Mouse (Mus musculus) liver, embryonic 16.5 days (tissue): ENCODE measurements around the gene Fut4. TPM values are rescaled to one million over a fixed set of nuclear protein-coding genes. Genes with fewer than 3 reads are reported as not detected.

Experiments
- ATAC-seq: fragments of 200-750 bp; cut with Nextera tagmentation; 2 replicates; pipeline ENCODE4 v1.8.0; 2017; ENCODE audit warnings: low read depth, mild to moderate bottlenecking, moderate number of reproducible peaks, moderate library complexity
- H3K27ac ChIP-seq: fragments of 300-500 bp; sonication (generic); 2 replicates; pipeline ENCODE4 v1.5.1; 2014; ENCODE audit warnings: mild to moderate bottlenecking, low read length
- H3K27me3 ChIP-seq: fragments of 300-500 bp; sonication (generic); 2 replicates; pipeline ENCODE4 v1.6.1; 2014; ENCODE audit warnings: low read depth, low read length, mixed read lengths; ENCODE audit not compliant: control insufficient read depth, insufficient read depth
- H3K36me3 ChIP-seq: fragments of 300-500 bp; sonication (generic); 2 replicates; pipeline ENCODE4 v1.6.1; 2014; ENCODE audit warnings: mild to moderate bottlenecking; ENCODE audit not compliant: control insufficient read depth, insufficient read depth
- H3K4me1 ChIP-seq: fragments of 300-500 bp; sonication (generic); 2 replicates; pipeline ENCODE4 v1.6.1; 2014; ENCODE audit warnings: low read depth, low read length, mixed read lengths; ENCODE audit not compliant: control insufficient read depth
- H3K4me2 ChIP-seq: fragments of 300-500 bp; sonication (generic); 2 replicates; pipeline ENCODE4 v1.6.1; 2014; ENCODE audit warnings: low read depth, low read length, mixed read lengths
- H3K4me3 ChIP-seq: fragments of 300-500 bp; sonication (generic); 2 replicates; pipeline ENCODE4 v1.5.1; 2014; ENCODE audit warnings: low read depth, mild to moderate bottlenecking, low read length
- H3K9ac ChIP-seq: fragments of 300-500 bp; sonication (generic); 2 replicates; pipeline ENCODE4 v1.6.1; 2014; ENCODE audit warnings: low read depth, low read length
- H3K9me3 ChIP-seq: fragments of 300-500 bp; sonication (generic); replicated peaks from 2 replicates; pipeline ENCODE4 v1.6.1; 2016; ENCODE audit warnings: low read length; ENCODE audit not compliant: control insufficient read depth
- WGBS: fragments of 180-500 bp; shearing (Covaris S2); extraction: QIAGEN DNeasy Blood & Tissue Kit; methylation state at CpG from one replicate; pipeline ENCODE4 v1.1.7; 2014; ENCODE audit not compliant: insufficient replicate concordance; 5-methylcytosine and 5-hydroxymethylcytosine counted together
- polyA plus RNA-seq: library from polyadenylated mRNA; unstranded; fragments of >200 nt; fragmentation: Nextera tagmentation; extraction: Ambion mirVana; gene quantifications from 2 replicates; pipeline ENCODE4 v1.2.1, GENCODE M21; 2015

Fut4 gene
- polyA plus RNA-seq, 1 experiment from 2014 or later, result 0.55 TPM

GRCm38 (mm10) chr9:14764765-14765164, 12.6 kb upstream of the Fut4 start:
- H3K9ac ChIP-seq, result no peak overlapping the region
- no peaks in the 10 kb centered on the region for H3K9me3 ChIP-seq
- H3K4me1 ChIP-seq, result no peaks in the 10 kb centered on the region
- no peak overlapping the region for H3K27ac ChIP-seq
- no peak overlapping the region for H3K4me2 ChIP-seq
- no peaks in the 10 kb centered on the region; the same call in 1 of the 2 replicates for H3K27me3 ChIP-seq
- WGBS, result 14% methylated on average over 7 of the region's 7 CpGs
- ATAC-seq, result no peak
- H3K36me3 ChIP-seq, result no peaks in the 10 kb centered on the region
- no peak overlapping the region for H3K4me3 ChIP-seq

GRCm38 (mm10) chr9:14759261-14759660, 7.1 kb upstream of the Fut4 start:
- no peak for ATAC-seq
- H3K9me3 ChIP-seq, result no peaks in the 10 kb centered on the region
- no peak overlapping the region for H3K4me2 ChIP-seq
- H3K4me1 ChIP-seq, result no peaks in the 10 kb centered on the region
- H3K36me3 ChIP-seq, result no peaks in the 10 kb centered on the region
- no peak overlapping the region for H3K4me3 ChIP-seq
- no peaks in the 10 kb centered on the region for H3K27me3 ChIP-seq
- H3K27ac ChIP-seq, result no peak overlapping the region
- no peak overlapping the region for H3K9ac ChIP-seq

DNA sequence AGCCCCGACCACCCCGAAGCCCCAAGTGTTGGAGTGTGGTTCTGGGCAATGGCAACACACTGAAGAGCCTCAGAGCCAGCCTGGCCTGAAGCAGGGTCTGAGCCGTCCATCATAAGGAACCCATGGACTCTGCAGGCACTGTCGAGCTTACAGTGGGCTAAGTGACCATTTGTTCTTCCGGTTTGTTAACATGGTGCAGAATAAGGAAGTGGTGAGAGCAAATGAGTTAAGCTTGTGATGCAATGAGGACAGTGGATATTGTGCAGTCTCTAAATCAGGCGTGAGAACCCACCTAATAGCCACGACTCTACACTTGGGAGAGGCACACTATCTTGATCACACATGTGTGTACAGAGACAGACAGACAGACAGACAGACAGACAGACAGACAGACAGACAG, 6.4 kb upstream of the Fut4 start:
- H3K36me3 ChIP-seq, result no peaks in the 10 kb centered on the region
- ATAC-seq, result peak; percentile 19; the same call in 1 of the 2 replicates

GRCm38 (mm10) chr9:14754469-14754868, 2.3 kb upstream of the Fut4 start:
- 57% methylated on average over 3 of the region's 3 CpGs for WGBS
- ATAC-seq, result no peak
- Histone ChIP-seq H3K27me3 (peaks cover 11% of the 10 kb centered on the region; the same call in 1 of the 2 replicates), H3K4me1 (no peaks in the 10 kb centered on the region), H3K36me3 (no peaks in the 10 kb centered on the region), H3K4me3 (no peak overlapping the region), H3K4me2 (no peak overlapping the region), H3K9me3 (no peaks in the 10 kb centered on the region), H3K9ac (no peak overlapping the region), H3K27ac (no peak overlapping the region)

More for the DNA sequence above, 6.4 kb upstream of the Fut4 start:
- WGBS, result 21% methylated on average over 7 of the region's 7 CpGs
- Histone ChIP-seq H3K27ac (no peak overlapping the region), H3K9ac (no peak overlapping the region), H3K27me3 (no peaks in the 10 kb centered on the region), H3K4me2 (no peak overlapping the region), H3K9me3 (no peaks in the 10 kb centered on the region), H3K4me1 (no peaks in the 10 kb centered on the region), H3K4me3 (no peak overlapping the region)

- H3K9me3 ChIP-seq, result no peaks in the 10 kb centered on the region
- H3K4me3 ChIP-seq, result no peak overlapping the region
- no peak overlapping the region for H3K9ac ChIP-seq
- ATAC-seq, result no peak
- H3K36me3 ChIP-seq, result no peaks in the 10 kb centered on the region
- H3K27me3 ChIP-seq, result peaks cover 11% of the 10 kb centered on the region; the same call in 1 of the 2 replicates
- no peaks in the 10 kb centered on the region for H3K4me1 ChIP-seq
- H3K27ac ChIP-seq, result no peak overlapping the region
- no peak overlapping the region for H3K4me2 ChIP-seq
These were observed 1.8 kb upstream of the Fut4 start for GRCm38 (mm10) chr9:14753947-14754346.

DNA sequence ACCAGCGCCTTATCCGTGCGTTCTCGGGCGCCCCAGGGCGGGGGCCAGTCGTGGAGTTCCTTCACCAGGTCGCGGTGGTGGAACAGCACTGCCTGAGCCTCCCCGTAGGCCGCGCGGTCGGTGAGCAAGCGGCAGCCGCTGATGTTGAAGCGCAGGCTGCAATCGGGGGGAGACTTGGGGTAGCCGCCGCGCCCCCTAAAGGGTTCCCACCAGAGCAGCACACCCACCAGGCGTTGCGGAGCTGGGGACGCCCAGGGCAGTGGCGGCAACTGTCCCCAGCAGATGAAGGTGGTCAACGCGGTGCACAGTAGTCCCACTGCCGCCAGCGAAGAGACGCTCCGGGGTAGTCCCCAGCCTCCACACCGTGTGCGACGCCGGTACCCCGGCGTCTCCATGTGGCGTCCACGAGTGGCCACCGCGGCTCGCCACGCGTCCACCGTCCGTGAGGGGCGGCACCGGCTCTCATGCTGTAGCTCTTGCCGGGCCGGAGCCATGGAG, 641 bp downstream of the Fut4 start:
- Histone ChIP-seq H3K9me3 (no peaks in the 10 kb centered on the region), H3K27ac (no peak overlapping the region), H3K4me3 (peak overlapping the region; percentile 59), H3K4me2 (peak overlapping the region; percentile 70), H3K4me1 (no peaks in the 10 kb centered on the region), H3K27me3 (peaks cover 11% of the 10 kb centered on the region; the same call in 1 of the 2 replicates), H3K36me3 (no peaks in the 10 kb centered on the region), H3K9ac (peak overlapping the region; percentile 40; the same call in 1 of the 2 replicates)
- ATAC-seq, result peak; percentile 54
- WGBS, result under 1% methylated on average over 47 of the region's 50 CpGs

DNA sequence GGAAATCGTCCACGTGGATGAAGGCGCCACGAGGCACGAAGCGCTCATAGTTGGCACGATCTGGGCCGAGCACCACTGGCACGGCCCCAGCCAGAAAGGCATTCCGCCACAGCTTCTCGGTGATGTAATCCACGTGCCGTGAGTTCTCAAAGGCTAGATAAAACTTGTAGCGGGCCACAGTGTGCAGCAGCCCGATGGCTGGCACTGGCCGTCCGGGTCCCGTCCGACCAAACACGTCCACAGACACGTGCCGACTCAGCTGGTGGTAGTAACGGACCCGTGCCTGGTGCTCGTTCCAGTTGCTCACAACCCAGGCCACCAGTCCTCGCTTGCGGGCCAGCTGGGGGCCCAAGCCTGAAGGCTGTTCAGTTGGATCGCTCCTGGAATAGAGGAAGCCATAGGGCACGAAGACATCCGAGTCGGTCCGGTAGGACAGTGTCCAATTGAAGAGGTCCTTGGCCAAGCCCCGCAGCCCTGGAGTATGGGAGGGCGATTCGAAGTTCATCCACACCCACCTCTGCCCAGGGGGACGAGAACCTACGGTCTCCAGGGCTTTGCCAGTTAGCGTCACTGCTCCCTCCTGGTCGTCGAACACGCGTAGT, 1.2 kb downstream of the Fut4 start:
- 0 out of 2 replicates have a peak, but pooled peaks have one; percentile 3 for ATAC-seq
- H3K9me3 ChIP-seq, result no peaks in the 10 kb centered on the region
- H3K4me2 ChIP-seq, result peak overlapping the region; percentile 70
- peaks cover 11% of the 10 kb centered on the region; the same call in 1 of the 2 replicates for H3K27me3 ChIP-seq
- H3K36me3 ChIP-seq, result no peaks in the 10 kb centered on the region
- H3K4me1 ChIP-seq, result no peaks in the 10 kb centered on the region
- 57% methylated on average over 42 of the region's 42 CpGs for WGBS
- H3K9ac ChIP-seq, result no peak overlapping the region; the same call in 1 of the 2 replicates
- no peak overlapping the region for H3K27ac ChIP-seq
- H3K4me3 ChIP-seq, result peak overlapping the region; percentile 59

DNA sequence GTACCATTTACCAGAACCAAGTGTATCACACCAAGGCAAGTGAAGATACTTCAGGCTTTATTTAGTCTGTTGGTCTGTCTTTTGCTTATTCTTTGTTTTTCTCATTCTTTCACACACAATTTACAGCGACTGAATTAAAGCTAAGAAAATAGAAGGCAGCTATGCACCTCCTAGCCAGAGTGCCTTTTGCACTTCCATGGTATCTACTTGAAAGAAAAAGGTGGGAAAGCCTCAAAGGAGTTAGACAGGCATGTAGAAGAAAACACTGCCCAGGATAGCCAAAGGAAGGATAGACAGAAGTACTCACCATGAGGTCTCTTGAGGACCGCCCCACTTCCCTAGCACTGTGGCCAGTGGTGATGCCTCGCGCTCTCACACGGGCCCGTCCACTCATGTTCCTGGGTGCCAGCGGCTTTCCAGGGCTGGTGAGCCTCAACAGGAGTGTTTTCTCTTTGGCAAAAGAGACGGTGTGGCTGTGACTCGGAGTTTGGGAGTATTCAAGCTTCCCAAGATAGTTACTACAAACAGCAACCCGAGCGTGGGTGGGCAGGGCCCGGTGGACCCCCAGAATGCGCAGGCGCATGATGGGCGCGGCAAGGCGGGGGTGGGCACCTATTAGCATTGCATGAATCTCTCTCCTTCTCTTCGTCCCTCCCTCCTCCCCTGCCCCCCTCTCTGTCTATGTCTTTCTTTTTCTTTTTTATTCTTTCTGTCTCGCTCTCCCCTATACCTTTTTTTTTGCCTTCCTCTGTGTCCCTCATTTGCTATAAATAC, 11.9 kb downstream of the Fut4 start, which contains the start of gene Piwil4:
TSS of gene Piwil4 (minus strand) at position 583 of the 774 bp plus-strand sequence.
- Histone ChIP-seq H3K4me2 (no peak within 1 kb of the TSS), H3K4me1 (no peaks in the 10 kb centered on the region), H3K4me3 (no peak within 1 kb of the TSS), H3K27me3 (no peaks in the 10 kb centered on the region), H3K9me3 (no peaks in the 10 kb centered on the region), H3K9ac (no peak within 1 kb of the TSS), H3K27ac (no peak within 1 kb of the TSS), H3K36me3 (no peaks in the 10 kb centered on the region)
- WGBS, result 73% methylated on average over 19 of the region's 19 CpGs
- no peak for ATAC-seq
